In genomic region chr8:105757796-105758276, GRCm38 (mm10) we compare ENCODE assay signal across 8 mouse cellular contexts. TPM values are rescaled to one million over a fixed set of nuclear protein-coding genes. Genes with fewer than 3 reads are reported as not detected.
A peak's percentile ranks its signal among the peaks of the same experiment; 100 is the strongest.
DNase-seq lines count a peak whose midpoint lies in the region; ATAC-seq and TF ChIP-seq lines count a peak whose summit lies in the region.

No protein-coding gene starts in this region.

- no peak for TF ChIP-seq POLR2A in embryonic fibroblast, embryonic 13.5 days (IDR thresholded peaks at IDR 0.05; ENCODE audit: low read depth, low read length)

- ATAC-seq in liver, embryonic 11.5 days (replicated peaks; ENCODE audit: low FRiP score): no peak

- intact Hi-C loops in gastrocnemius, adult 2 months (cut with DNase I): no loop called here

- peak overlapping the region; percentile 96 for H3K4me2 ChIP-seq in liver, embryonic 11.5 days

- H3K9ac ChIP-seq in liver, embryonic 11.5 days (ENCODE audit: low read depth, low read length): peak overlapping the region; percentile 87

- no peak for DNase-seq in gastrocnemius, adult 2 months
- DNase-seq in gastrocnemius, adult 18-20 months (ENCODE audit: low spot score): no peak
- DNase-seq in liver, embryonic 11.5 days (ENCODE audit: low spot score): no peak
- DNase-seq in left cerebral cortex, adult 8-10 months (ENCODE audit: low spot score in 2 of 2): no peak
- no peak for DNase-seq in right cerebral cortex, postnatal 14 days
- DNase-seq in right cerebral cortex, adult 2 months (ENCODE audit: low spot score in 2 of 2): no peak

- peak overlapping the region; percentile 85 for H3K4me3 ChIP-seq in gastrocnemius, adult 2 months
- H3K4me3 ChIP-seq in C2C12 (ENCODE audit: insufficient read depth, poor library complexity, severe bottlenecking): peak overlapping the region; percentile 59
- H3K4me3 ChIP-seq in embryonic fibroblast, embryonic 13.5 days (ENCODE audit: insufficient read depth, low read length): peak overlapping the region; percentile 82
- H3K4me3 ChIP-seq in liver, embryonic 11.5 days (ENCODE audit: low read depth, low read length): peak overlapping the region; percentile 95

- H3K36me3 ChIP-seq in C2C12 (ENCODE audit: control insufficient read depth, insufficient read depth): no peaks in the 10 kb centered on the region
- H3K36me3 ChIP-seq in liver, embryonic 11.5 days (ENCODE audit: control insufficient read depth, insufficient read depth, low read length): no peaks in the 10 kb centered on the region

- peaks cover 12% of the 10 kb centered on the region for H3K79me3 ChIP-seq in C2C12 (ENCODE audit: low read depth)

- H3ac ChIP-seq in C2C12 (ENCODE audit: control insufficient read depth, insufficient read length, low read depth): peak overlapping the region; percentile 57

- peak overlapping the region; percentile 88 for H3K27ac ChIP-seq in gastrocnemius, adult 2 months
- no peak overlapping the region for H3K27ac ChIP-seq in embryonic fibroblast, embryonic 13.5 days (ENCODE audit: insufficient read depth, low read length)
- H3K27ac ChIP-seq in liver, embryonic 11.5 days (ENCODE audit: low read depth, low read length): peak overlapping the region; percentile 55

- 3% methylated on average over 12 of the region's 12 CpGs for WGBS in liver, embryonic 11.5 days

- H3K4me1 ChIP-seq in embryonic fibroblast, embryonic 13.5 days (ENCODE audit: control insufficient read depth, insufficient read depth, low read length): no peaks in the 10 kb centered on the region
- H3K4me1 ChIP-seq in liver, embryonic 11.5 days (replicated peaks; ENCODE audit: control insufficient read depth, insufficient read depth, low read length): peaks cover 7% of the 10 kb centered on the region

- no peaks in the 10 kb centered on the region for H3K9me3 ChIP-seq in liver, embryonic 11.5 days (ENCODE audit: control insufficient read depth, low read length)

- no peaks in the 10 kb centered on the region for H3K27me3 ChIP-seq in C2C12 (ENCODE audit: control insufficient read depth, insufficient read depth, insufficient read length)
- no peaks in the 10 kb centered on the region for H3K27me3 ChIP-seq in liver, embryonic 11.5 days (replicated peaks; ENCODE audit: control insufficient read depth, insufficient read depth, low read length)

- no peak for TF ChIP-seq CTCF in gastrocnemius, adult 2 months (IDR thresholded peaks at IDR 0.05)
- no peak for TF ChIP-seq CTCF in C2C12 (IDR thresholded peaks at IDR 0.05; ENCODE audit: control insufficient read depth, insufficient read depth, insufficient read length)
- TF ChIP-seq CTCF in embryonic fibroblast, embryonic 13.5 days (IDR thresholded peaks at IDR 0.05; ENCODE audit: borderline replicate concordance, insufficient read depth, low read length): no peak

- peaks cover 22% of the 10 kb centered on the region for H3K79me2 ChIP-seq in C2C12 (ENCODE audit: control insufficient read depth, insufficient read depth)

TF ChIP-seq in C2C12, 6 proteins besides CTCF, POLR2A, EP300 and RAD21:
- TF ChIP-seq MAX (IDR thresholded peaks at IDR 0.05): no peak
- TF ChIP-seq CEBPB (IDR thresholded peaks at IDR 0.05; ENCODE audit: low read depth): no peak
- no peak for TF ChIP-seq MYOD1 (IDR thresholded peaks at IDR 0.05; ENCODE audit: control insufficient read depth, insufficient read length, low read depth)
- no peak for TF ChIP-seq MYOG (IDR thresholded peaks at IDR 0.05; ENCODE audit: control insufficient read depth, extremely low read depth, insufficient read length)
- no peak for TF ChIP-seq FOSL1 (IDR thresholded peaks at IDR 0.05; ENCODE audit: insufficient read depth, low read length, poor library complexity, severe bottlenecking)
- no peak for TF ChIP-seq USF1 (IDR thresholded peaks at IDR 0.05; ENCODE audit: low read depth)

RNA-seq across cellular contexts. Expression of gene Gfod2, which starts 0.6 kb away (rescaled TPM):
- 1 to 10 TPM; 7.2 to 7.4 TPM for total RNA-seq in gastrocnemius, adult 2 months (2021)
- total RNA-seq in gastrocnemius, adult 18-20 months (2021): 1 to 10 TPM; 6.9 to 8.4 TPM
- 8.2 TPM for polyA plus RNA-seq in C2C12 (2012; fragmentation: generic; extraction: Trizol)
- polyA plus RNA-seq in embryonic fibroblast, embryonic 13.5 days (2011; ENCODE audit: insufficient read length, low read depth, missing spikeins): 4.7 and 5.6 TPM in 2 replicates
- polyA plus RNA-seq in liver, embryonic 11.5 days (2014; fragmentation: Nextera tagmentation; extraction: Ambion mirVana): 9.0 and 10.7 TPM in 2 replicates
- 10 to 100 TPM; 14.5 to 21.4 (median 18.3) TPM for total RNA-seq in left cerebral cortex, adult 8-10 months (2022)

RNA-seq across cellular contexts. Expression of gene Enkd1, which starts 49.8 kb away (rescaled TPM):
- total RNA-seq in gastrocnemius, adult 2 months (2021): under 1 TPM; 0.47 to 0.69 TPM
- 1 to 10 TPM in 1 of 2 experiments, under 1 TPM in 1; 0.69 to 1.4 TPM for total RNA-seq in gastrocnemius, adult 18-20 months (2021)
- polyA plus RNA-seq in C2C12 (2012; fragmentation: generic; extraction: Trizol): 24.8 TPM
- polyA plus RNA-seq in embryonic fibroblast, embryonic 13.5 days (2011; ENCODE audit: insufficient read length, low read depth, missing spikeins): 5.9 and 9.1 TPM in 2 replicates
- polyA plus RNA-seq in liver, embryonic 11.5 days (2014; fragmentation: Nextera tagmentation; extraction: Ambion mirVana): 22.3 and 23.6 TPM in 2 replicates
- 10 to 100 TPM in 1 of 4 experiments, 1 to 10 TPM in 3; 9.0 to 11.2 (median 9.3) TPM for total RNA-seq in left cerebral cortex, adult 8-10 months (2022)

RNA-seq across cellular contexts. Expression of gene 4933405L10Rik, which starts 50.4 kb away (rescaled TPM):
- not detected for total RNA-seq in gastrocnemius, adult 2 months (2021)
- not detected for total RNA-seq in gastrocnemius, adult 18-20 months (2021)
- 0.09 TPM for polyA plus RNA-seq in C2C12 (2012; fragmentation: generic; extraction: Trizol)
- polyA plus RNA-seq in embryonic fibroblast, embryonic 13.5 days (2011; ENCODE audit: insufficient read length, low read depth, missing spikeins): not detected in 2 replicates
- 0.26 TPM in 1 of 2 replicates, not detected in the other for polyA plus RNA-seq in liver, embryonic 11.5 days (2014; fragmentation: Nextera tagmentation; extraction: Ambion mirVana)
- under 1 TPM in 2 of 4 experiments, not detected in 2; 0.44 to 0.46 TPM for total RNA-seq in left cerebral cortex, adult 8-10 months (2022)

RNA-seq across cellular contexts. Expression of gene Pard6a, which starts 56.9 kb away (rescaled TPM):
- total RNA-seq in gastrocnemius, adult 2 months (2021): 1 to 10 TPM; 5.0 to 6.0 TPM
- total RNA-seq in gastrocnemius, adult 18-20 months (2021): 1 to 10 TPM; 5.5 to 6.2 TPM
- 16.4 TPM for polyA plus RNA-seq in C2C12 (2012; fragmentation: generic; extraction: Trizol)
- 7.9 and 15.8 TPM in 2 replicates for polyA plus RNA-seq in embryonic fibroblast, embryonic 13.5 days (2011; ENCODE audit: insufficient read length, low read depth, missing spikeins)
- polyA plus RNA-seq in liver, embryonic 11.5 days (2014; fragmentation: Nextera tagmentation; extraction: Ambion mirVana): 12.8 and 18.2 TPM in 2 replicates
- 10 to 100 TPM; 34.7 to 42.3 (median 39.2) TPM for total RNA-seq in left cerebral cortex, adult 8-10 months (2022)

RNA-seq across cellular contexts. Expression of gene Acd, which starts 56.9 kb away (rescaled TPM):
- total RNA-seq in gastrocnemius, adult 2 months (2021): 1 to 10 TPM; 4.2 to 5.3 TPM
- 1 to 10 TPM; 5.0 to 5.4 TPM for total RNA-seq in gastrocnemius, adult 18-20 months (2021)
- 30.4 TPM for polyA plus RNA-seq in C2C12 (2012; fragmentation: generic; extraction: Trizol)
- polyA plus RNA-seq in embryonic fibroblast, embryonic 13.5 days (2011; ENCODE audit: insufficient read length, low read depth, missing spikeins): 24.6 and 26.5 TPM in 2 replicates
- 47.5 and 47.8 TPM in 2 replicates for polyA plus RNA-seq in liver, embryonic 11.5 days (2014; fragmentation: Nextera tagmentation; extraction: Ambion mirVana)
- 10 to 100 TPM; 49.0 to 53.8 (median 50.9) TPM for total RNA-seq in left cerebral cortex, adult 8-10 months (2022)

Comparison
In these comparisons a context has a peak if more than half of its experiments do, and no peak if none do; other contexts are left out.
1. RNA of gene Enkd1, which starts 49.8 kb away (total RNA-seq): 9.0 to 11.2 TPM in left cerebral cortex, adult 8-10 months; 0.69 to 1.4 TPM in gastrocnemius, adult 18-20 months and 0.47 to 0.69 TPM in gastrocnemius, adult 2 months; every median in the first group is over 4 times any median in the second.
2. Peak in every context shown above with its lines, with median percentiles within 50 percentile points of each other: H3K4me3 ChIP-seq.